Mouse (Mus musculus) frontal cortex, adult 2 months (tissue): ENCODE results near the gene Pnmal1. TPM values are rescaled to one million over a fixed set of nuclear protein-coding genes. Genes with fewer than 3 reads are reported as not detected.

Experiments
- DNase-seq, 2 experiments: peaks; one replicate each; pipeline ENCODE4 v3.0.0; 2022; ENCODE audit warnings: low spot score in 1 of 2; ENCODE audit errors: extremely low spot score in 1 of 2
- polyA plus RNA-seq: library from polyadenylated mRNA; depleted of rRNA; stranded (reverse); fragments of >200 nt; gene quantifications from 2 replicates; pipeline ENCODE4 v1.2.3, GENCODE M21; 2012

Gene Pnmal1
- polyA plus RNA-seq, 1 experiment: 73.0 TPM

GRCm38 (mm10) chr7:16923283-16924036 is 36.0 kb upstream of the Pnmal1 start:
- peak in 1 of 2 experiments; percentile 50 for DNase-seq

- peak; percentile 98 to 100 for DNase-seq
These were observed 35.2 kb upstream of the Pnmal1 start, which contains the start of gene Calm3 for GRCm38 (mm10) chr7:16924037-16924834. Gene Calm3, minus strand, starts transcription at chr7:16924114.

GRCm38 (mm10) chr7:16928341-16928740 is 31.1 kb upstream of the Pnmal1 start:
- DNase-seq: no peak

- peak in 1 of 2 experiments; percentile 93 for DNase-seq
These were observed 28.6 kb upstream of the Pnmal1 start for GRCm38 (mm10) chr7:16930850-16931249.

- DNase-seq: peak; percentile 86 to 96
These were observed 27.4 kb upstream of the Pnmal1 start for GRCm38 (mm10) chr7:16931968-16932627.

- peak in 1 of 2 experiments; percentile 85 for DNase-seq
These were observed 26.5 kb upstream of the Pnmal1 start for GRCm38 (mm10) chr7:16932704-16933577.

- no peak for DNase-seq
These were observed 22.2 kb upstream of the Pnmal1 start for GRCm38 (mm10) chr7:16937312-16937711.

- DNase-seq: peak in 1 of 2 experiments; percentile 80
These were observed 21.2 kb upstream of the Pnmal1 start for GRCm38 (mm10) chr7:16938117-16938791.

GRCm38 (mm10) chr7:16940292-16940691 is 19.2 kb upstream of the Pnmal1 start:
- peak in 1 of 2 experiments; percentile 89 for DNase-seq

GRCm38 (mm10) chr7:16942861-16943260 is 16.6 kb upstream of the Pnmal1 start:
- DNase-seq: no peak

GRCm38 (mm10) chr7:16944061-16944807 is 15.2 kb upstream of the Pnmal1 start, which contains the start of gene Pnmal2:
Gene Pnmal2, plus strand, starts transcription at chr7:16944682.
- DNase-seq: peak; percentile 82 to 91

- DNase-seq: no peak
These were observed 14.6 kb upstream of the Pnmal1 start for GRCm38 (mm10) chr7:16944808-16945315.

GRCm38 (mm10) chr7:16945419-16945818 is 14.1 kb upstream of the Pnmal1 start:
- no peak for DNase-seq

- DNase-seq: no peak
These were observed 12.8 kb upstream of the Pnmal1 start for GRCm38 (mm10) chr7:16946441-16947348.

GRCm38 (mm10) chr7:16947349-16947895 is 12.1 kb upstream of the Pnmal1 start:
- peak in 1 of 2 experiments; percentile 69 for DNase-seq

GRCm38 (mm10) chr7:16947959-16948361 is 11.5 kb upstream of the Pnmal1 start:
- DNase-seq: no peak

- DNase-seq: no peak
These were observed 10.5 kb upstream of the Pnmal1 start for GRCm38 (mm10) chr7:16948923-16949458.
